Mouse (Mus musculus) lung, postnatal 25 days (tissue): ENCODE measurements around the gene Ddx43.
A peak's percentile ranks its signal among the peaks of the same experiment; 100 is the strongest.

Experiments used
- DNase-seq: peaks from one replicate; pipeline ENCODE4 v3.0.0; 2022; ENCODE audit warnings: low spot score

Ddx43 gene

DNA sequence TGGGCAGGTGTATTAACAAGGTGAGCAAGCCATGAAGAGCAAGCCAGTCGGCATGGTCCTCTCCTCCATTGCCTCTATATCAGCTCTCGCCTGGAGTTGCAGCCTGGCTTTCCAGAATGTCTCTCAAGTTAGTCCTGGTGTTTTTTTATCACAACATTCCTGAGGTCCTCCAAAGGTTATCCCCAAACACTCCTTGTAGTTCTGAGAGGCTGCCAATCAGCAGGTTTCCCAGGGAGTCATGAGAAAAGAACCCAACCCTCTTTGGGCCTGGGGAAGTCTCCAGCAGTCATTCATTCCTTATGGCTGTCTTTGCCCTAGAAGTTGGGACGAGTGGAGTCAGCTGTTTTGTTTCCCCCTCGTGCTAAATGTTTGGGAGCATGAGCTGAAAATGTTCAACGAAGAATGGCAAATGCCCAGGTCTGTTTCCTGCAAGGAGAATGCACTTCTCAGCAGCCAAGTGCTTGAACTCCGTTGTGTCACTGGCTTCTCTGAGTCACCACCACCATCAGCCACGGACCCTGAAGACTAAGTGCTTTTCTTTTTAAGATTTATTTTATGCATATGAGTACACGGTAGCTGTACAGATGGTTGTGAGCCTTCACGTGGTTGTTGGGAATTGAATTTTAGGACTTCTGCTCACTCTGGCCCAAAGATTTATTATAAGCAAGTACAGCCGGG, 22.6 kb upstream of the Ddx43 start:
- DNase-seq = no peak

- no peak for DNase-seq
Observed at GRCm38 (mm10) chr9:78374397-78374796, 21.2 kb upstream of the Ddx43 start.

- no peak for DNase-seq
Observed at GRCm38 (mm10) chr9:78374885-78375389, 20.6 kb upstream of the Ddx43 start.

DNA sequence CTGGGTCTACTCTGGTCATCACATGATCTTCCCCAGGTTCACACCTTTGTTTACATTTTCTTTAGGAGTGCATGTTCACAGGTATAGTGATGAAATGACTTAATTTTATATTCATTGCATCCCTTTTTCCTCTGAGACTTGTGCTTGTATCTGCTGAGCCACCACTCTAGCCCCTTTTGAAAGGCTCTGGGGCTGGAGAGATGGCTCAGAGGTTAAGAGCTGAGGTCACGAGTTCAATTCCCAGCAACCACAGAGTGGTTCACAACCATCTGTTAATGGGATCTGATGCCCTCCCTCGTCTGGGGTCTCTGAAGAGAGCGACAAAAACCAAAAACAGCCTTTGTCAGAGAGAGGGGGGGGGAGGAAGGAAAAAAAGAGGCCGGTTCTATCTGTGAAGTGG, 20.1 kb upstream of the Ddx43 start:
- DNase-seq = no peak

DNA sequence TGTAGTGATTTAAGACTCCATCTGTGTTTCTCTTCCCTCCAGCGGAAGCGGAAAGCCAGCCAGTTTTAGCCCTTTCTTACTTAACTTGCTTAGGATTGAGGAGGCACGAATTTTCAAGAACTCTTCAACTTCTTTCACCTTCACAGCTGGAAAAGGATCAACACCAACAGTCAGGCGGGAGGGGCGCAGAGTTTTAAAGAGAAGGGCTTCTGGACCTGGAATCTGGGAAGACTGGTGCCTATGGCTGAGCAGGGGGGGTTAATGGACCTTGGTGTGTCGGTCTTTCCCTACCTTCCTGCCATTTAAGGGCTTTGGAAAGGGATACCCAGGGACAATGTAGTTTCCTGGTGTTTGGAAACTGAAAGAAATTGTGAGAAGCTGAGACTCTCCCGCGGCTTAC, 18.0 kb upstream of the Ddx43 start:
- DNase-seq = no peak

DNA sequence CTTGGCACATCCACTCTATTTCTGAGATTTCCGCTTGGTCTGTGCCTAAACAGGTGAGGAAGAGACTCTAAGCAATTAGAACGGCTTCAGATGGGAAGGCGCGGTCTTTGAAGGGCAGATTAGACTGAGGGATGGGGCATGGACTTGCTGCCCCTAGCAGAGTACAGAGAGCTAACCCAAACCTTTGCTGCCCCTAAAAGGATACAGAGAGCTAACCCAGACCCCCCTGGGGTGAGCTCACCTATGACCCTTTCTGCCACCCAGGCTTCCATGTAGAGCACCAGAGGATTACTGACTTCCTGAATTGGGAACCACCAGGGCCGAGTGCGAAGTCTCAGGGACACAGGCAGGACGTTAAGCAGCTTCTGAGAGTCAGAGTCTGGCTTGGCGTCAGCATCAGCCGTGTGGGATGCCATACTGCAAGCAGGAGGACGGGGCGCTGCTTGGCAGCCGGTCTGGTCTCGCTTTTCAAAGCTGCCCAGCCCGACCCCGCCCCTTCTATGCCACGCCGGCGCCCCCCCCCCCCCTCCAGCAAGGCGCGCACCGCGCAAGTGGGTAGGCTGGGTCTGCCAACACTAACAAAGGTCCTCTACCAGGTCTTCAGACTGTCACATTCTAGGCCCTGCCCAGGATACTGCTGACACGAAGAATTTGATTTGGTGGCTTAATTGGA, 17.3 kb upstream of the Ddx43 start, which contains the start of gene Ooep:
TSS of gene Ooep (minus strand) at position 613 of the 673 bp plus-strand sequence.
- DNase-seq = no peak

DNA sequence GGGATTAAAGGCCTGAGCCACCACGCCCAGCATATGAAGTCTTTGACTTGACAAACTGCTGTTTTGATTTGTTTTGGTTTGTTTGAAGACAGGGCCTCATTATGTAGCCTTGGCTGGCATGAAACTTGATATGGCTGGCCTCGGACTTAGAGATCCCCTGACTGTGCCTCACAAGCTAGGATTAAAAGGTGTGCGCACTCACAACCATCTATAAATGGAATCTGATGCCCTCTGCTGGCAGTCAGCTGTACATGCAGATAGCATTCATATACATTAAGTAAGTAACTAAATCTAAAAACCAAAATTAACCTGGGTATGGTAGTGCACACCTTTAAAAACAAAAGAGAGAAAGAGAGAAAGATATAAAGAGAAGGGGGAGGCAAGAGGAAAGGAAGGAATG, 9.7 kb upstream of the Ddx43 start:
- DNase-seq = no peak

DNA sequence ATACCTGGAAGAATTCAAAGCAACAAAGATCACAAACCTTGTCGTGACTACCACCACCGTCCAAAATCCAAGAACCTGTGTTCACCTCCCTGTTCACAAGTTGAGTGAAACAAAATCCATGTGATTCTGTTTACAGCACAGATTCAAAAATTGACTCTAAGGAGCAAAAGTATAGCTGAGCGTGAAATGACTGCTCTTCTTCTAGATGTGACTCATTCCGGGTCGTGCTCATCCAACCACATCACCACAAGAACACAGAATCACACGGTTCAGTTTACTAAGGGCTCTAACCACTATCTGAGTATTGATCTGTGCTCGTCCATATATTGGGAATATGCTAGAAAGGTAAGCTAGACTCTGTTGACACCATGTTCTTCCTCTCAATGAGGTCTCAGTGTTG, 8.6 kb upstream of the Ddx43 start:
- no peak for DNase-seq

GRCm38 (mm10) chr9:78389981-78390380, 5.6 kb upstream of the Ddx43 start:
- DNase-seq = no peak

GRCm38 (mm10) chr9:78393741-78394140, 1.8 kb upstream of the Ddx43 start:
- no peak for DNase-seq

DNA sequence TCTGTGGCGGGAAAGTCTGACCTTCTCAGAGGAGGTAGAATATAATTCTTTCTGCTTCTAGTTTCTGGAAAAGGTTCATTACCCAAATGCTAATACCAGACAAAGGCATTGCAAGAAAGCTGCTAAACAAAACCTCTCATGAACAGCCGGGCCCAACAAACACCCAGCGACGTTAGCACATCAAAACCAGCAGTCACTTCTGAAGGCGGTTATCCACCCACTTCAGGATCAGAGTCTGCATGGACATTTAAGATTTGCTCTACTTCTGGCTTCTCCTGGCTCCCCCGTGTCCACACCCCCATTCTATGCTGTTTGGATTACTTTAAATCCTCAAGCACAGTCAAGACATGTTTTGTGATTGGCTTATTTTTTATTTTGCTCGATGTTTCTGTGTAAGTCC, 975 bp upstream of the Ddx43 start:
- no peak for DNase-seq

GRCm38 (mm10) chr9:78395244-78395629, 340 bp upstream of the Ddx43 start:
- no peak for DNase-seq

DNA sequence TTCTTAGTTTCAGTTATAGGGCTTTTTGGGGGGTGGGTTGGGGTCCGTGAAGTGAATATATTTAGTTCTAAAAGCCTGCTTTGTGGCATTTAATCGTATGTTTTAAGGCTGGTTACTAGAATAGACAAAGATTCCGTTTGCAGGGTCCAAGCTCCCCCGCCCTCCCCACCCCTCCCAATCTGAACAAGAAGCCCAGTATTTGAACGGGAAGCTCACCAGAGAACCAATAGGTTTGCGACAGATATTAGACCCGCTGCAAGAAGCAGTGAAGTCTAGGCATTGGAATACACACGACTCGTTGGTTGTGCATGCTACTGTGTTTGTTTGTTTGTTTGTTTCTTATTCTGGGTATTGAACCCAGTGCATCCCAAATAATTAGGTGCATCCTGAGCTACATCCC, 940 bp downstream of the Ddx43 start:
- no peak for DNase-seq

DNA sequence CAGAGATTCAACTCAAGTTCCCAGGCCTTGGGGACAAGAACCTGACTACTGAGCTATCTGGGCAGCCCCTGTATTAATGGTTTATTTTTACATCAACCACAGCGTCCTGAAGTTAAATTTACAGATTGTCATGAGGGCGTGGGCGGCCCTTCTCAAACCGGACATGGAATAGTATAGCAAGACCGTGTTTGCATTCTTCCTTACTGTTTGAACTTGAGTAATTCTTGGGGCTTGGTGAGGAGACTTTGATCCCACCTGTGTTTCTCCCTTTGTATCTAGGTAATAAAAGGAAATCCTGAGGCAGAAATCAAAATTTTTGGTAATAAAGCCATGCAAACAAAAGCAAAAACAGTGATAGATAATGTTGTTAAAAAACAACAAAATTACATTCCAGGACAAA, 5.0 kb downstream of the Ddx43 start:
- DNase-seq = no peak

DNA sequence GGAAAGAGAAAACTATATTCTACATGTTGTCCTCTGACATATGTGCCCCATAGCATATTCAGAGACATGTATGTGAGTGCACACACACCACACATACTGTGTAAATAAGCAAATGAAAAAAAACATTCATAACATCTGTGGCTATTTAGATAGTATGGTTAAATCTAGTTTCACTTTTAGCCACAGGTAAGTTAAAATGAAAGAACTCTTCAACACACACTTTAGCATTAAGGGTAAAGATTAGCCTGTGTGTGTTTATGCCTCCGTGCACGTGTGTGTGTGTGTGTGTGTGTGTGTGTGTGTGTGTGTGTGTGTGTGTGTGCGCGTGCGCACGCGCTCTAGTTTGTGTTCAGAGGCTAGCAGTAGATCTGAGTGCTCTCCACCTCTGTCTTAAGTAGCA, 6.0 kb downstream of the Ddx43 start:
- no peak for DNase-seq

- no peak for DNase-seq
Observed at GRCm38 (mm10) chr9:78427362-78427781, 31.8 kb downstream of the Ddx43 start.

DNA sequence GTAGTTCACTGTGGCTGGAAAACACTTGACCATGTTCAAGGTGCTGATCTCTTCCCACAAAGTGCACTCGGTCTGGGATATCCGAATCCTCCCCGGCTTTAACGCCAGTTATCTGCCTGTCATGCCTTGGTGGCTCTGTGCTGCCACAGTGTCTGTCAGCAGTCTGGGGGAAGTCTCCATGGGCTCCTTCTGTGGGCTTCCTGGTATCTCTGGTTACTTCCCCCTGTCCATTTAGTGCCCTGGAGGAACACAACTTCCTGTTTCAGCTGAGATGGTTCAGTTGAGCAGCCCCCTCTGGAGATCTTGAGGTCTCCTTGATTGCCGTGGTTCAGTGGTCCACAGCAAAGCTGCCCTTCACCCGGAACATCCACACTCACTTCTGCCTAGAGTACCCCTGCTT, 32.6 kb downstream of the Ddx43 start:
- peak; percentile 7 for DNase-seq

DNA sequence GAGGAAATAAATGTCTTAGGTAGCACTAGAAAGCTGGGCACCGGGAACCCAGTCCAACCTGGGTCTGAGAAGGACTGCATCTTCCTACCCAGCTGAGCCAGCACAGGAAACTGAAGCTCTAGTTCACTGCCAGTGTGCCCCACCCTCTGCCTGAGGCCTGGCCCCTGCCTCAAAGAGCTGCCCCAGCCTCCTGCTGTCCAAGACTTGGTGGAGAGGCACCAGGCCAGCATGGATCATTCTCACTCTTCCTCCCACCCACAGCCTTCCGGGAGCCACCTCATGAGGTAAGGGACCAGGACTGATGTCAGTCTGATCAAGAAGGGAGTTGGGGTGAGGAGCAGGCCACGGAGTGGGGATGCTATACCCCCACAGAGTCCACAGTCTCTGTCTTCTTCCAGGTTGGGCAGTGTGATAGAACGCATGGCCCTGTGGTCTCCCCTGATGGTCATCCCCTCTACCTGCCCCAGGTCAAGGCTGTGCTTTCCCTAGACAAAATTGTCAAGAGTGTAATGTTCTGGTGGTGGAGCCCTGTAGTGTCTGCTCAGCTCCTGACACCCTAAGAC, 33.4 kb downstream of the Ddx43 start:
- DNase-seq = no peak

DNA sequence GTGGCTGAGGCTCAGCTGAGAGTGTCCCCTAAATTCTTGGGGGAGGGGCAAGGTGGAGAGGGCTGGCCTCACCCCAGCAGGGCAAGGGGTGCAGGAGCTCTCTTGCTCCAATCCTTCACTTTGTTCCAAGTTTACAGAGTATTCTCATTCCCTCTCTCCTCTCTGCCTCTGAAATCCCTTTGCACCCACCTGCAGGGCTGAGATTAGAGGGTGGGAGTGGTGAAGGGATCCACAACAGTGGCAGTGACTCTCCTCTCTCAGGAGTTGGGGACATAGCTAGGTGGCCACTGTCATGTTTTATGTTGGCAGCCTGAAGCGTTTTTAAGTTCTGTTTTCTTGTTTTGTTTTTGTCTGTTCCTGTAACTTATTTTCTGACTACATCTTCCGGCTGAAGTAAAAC, 34.0 kb downstream of the Ddx43 start:
- no peak for DNase-seq

DNA sequence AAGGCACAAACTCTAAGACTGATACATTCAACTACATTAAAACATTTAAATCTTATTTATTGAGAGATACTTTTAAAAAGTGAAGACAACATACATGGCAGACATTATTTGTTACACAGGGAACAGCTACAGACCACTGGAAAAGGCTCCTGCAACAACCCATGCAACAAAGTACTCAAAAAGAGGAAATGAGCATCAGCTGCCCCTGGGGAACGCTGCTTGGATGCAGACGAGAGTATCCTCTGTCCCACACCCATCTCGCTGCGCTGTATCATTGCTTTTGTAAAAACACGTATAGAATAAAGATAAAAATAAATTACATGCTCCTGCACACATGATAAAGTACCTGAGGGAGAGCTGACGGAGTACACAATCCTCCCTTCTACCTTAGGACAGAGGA, 34.9 kb downstream of the Ddx43 start:
- DNase-seq = peak; percentile 16

- no peak for DNase-seq
Observed at GRCm38 (mm10) chr9:78432471-78432870, 36.9 kb downstream of the Ddx43 start.

DNA sequence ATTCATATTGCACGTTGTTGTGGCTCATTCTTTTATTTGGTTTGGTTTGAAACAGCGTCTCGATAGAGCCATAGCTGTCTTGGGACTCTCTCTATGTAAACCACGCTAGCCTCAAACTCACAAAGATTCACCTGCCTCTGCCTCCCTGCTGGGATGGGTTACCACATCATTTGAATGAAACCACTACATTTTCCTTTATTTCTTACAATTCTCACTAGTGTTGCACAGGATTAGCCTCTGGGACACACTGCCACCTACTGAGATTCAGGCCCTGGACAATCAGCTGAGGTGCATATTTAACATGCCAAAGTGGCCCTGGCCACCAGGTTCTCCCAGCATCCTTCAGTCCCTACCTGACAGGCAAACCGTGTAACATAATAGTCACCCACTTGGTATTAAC, 43.8 kb downstream of the Ddx43 start:
- no peak for DNase-seq

GRCm38 (mm10) chr9:78442237-78442578, 46.6 kb downstream of the Ddx43 start:
- no peak for DNase-seq
